Mouse (Mus musculus): ENCODE measurements around the gene Dnajb2. TPM values are rescaled to one million over a fixed set of nuclear protein-coding genes. Genes with fewer than 3 reads are reported as not detected.

The Dnajb2 gene
- polyA plus RNA-seq, 1 experiment from 2014 or later, result 31.3 TPM

DNA sequence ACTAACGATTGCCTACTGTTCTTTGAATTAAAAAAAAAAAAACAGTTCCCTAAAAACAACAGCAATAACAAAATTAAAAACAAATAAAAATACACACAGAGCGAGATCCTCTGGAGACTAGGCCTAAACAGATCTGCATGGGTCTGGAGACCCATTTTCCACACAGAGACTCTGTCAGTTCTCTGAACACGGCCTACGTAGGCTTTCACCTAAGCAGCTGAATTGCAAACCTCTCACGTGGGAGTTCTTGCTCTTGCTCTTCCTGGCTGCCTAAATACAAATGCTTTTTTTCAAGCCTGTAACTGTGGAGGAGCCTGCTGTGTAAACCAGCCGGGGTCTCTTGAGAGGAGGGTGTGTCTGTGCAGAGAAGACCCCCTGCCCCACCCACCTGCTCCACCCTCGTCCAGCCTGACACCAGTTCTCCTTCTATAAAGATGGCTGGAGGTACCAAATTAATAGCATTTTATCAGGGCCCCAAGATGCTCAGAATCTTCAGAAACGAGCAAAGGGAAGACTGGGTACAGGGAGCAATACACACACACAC lies 53.8 kb downstream of the Dnajb2 start:
- WGBS, result 51% methylated on average over 8 of the region's 8 CpGs

DNA sequence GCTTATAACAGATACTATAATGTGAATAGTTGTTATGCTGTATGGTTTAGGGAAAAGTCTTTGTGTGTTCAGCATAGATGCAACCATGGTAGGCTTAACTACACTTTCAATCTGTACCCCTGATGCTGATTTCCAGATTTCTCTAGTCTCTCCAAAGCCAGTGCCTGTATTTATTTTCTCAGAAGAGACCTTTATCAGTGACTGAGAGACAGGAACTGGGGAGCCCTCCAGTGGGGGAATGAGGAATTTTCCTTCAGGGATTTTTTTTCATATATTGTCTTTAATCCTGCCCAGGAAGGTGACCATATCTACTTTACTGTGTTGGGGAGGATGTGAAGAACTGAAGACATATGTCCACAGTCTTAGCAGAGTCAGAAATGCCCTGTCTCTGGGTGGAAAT lies 54.4 kb downstream of the Dnajb2 start:
- ATAC-seq (replicated peaks; ENCODE audit: low FRiP score, low read depth) (no peak), DNase-seq (ENCODE audit: low spot score) (peak; percentile 50)

More for the DNA sequence above, 53.8 kb downstream of the Dnajb2 start:
- Histone ChIP-seq H3K27ac (no peak overlapping the region), H3K9ac (ENCODE audit: low read depth, low read length) (no peak overlapping the region), H3K27me3 (ENCODE audit: insufficient read depth, low read length) (no peaks in the 10 kb centered on the region), H3K4me2 (ENCODE audit: low read length) (no peak overlapping the region), H3K36me3 (ENCODE audit: insufficient read depth, low read length) (no peaks in the 10 kb centered on the region), H3K4me1 (replicated peaks; ENCODE audit: insufficient read depth, low read length) (0 out of 2 replicates have a peak, but pooled peaks cover 4% of the 10 kb centered on the region), H3K9me3 (replicated peaks; ENCODE audit: low read length) (no peaks in the 10 kb centered on the region), H3K4me3 (replicated peaks; ENCODE audit: low read depth, low read length) (no peak overlapping the region)
- ATAC-seq (replicated peaks; ENCODE audit: low FRiP score, low read depth) (no peak), DNase-seq (ENCODE audit: low spot score) (no peak)
- TF ChIP-seq CTCF (IDR thresholded peaks at IDR 0.05; ENCODE audit: low read depth), result no peak

DNA sequence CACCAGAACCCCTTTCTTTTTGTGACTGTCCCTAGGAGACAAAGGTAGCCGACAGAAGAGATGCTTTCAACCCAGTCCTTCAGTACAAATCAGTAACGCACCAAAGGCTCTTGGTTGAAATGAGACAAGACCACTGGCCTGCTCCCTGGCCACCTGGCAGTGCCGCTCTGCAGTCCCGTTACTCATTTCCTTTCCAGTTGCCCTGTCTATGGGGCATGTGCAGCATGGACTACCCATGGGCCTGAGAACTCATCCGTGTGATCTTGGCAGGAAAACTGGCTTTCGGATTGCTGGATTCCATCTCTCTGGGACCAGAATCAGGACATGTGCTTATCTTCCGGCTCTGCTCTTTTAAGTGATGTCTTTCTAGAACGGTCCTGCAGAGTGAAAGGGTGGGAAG lies 55.1 kb downstream of the Dnajb2 start:
- WGBS, result 83% methylated on average over 8 of the region's 8 CpGs
- Histone ChIP-seq H3K9me3 (replicated peaks; ENCODE audit: low read length) (no peaks in the 10 kb centered on the region), H3K27ac (no peak overlapping the region), H3K36me3 (ENCODE audit: insufficient read depth, low read length) (no peaks in the 10 kb centered on the region), H3K4me1 (replicated peaks; ENCODE audit: insufficient read depth, low read length) (0 out of 2 replicates have a peak, but pooled peaks cover 4% of the 10 kb centered on the region), H3K9ac (ENCODE audit: low read depth, low read length) (no peak overlapping the region), H3K27me3 (ENCODE audit: insufficient read depth, low read length) (no peaks in the 10 kb centered on the region), H3K4me3 (replicated peaks; ENCODE audit: low read depth, low read length) (no peak overlapping the region), H3K4me2 (ENCODE audit: low read length) (no peak overlapping the region)
- TF ChIP-seq CTCF (IDR thresholded peaks at IDR 0.05; ENCODE audit: low read depth), result no peak
- ATAC-seq (replicated peaks; ENCODE audit: low FRiP score, low read depth), result no peak
- DNase-seq (ENCODE audit: low spot score), result no peak

More for the DNA sequence above, 54.4 kb downstream of the Dnajb2 start:
- H3K9ac ChIP-seq (ENCODE audit: low read depth, low read length), result no peak overlapping the region
- H3K9me3 ChIP-seq (replicated peaks; ENCODE audit: low read length), result no peaks in the 10 kb centered on the region
- H3K36me3 ChIP-seq (ENCODE audit: insufficient read depth, low read length), result no peaks in the 10 kb centered on the region
- 0 out of 2 replicates have a peak, but pooled peaks cover 4% of the 10 kb centered on the region for H3K4me1 ChIP-seq (replicated peaks; ENCODE audit: insufficient read depth, low read length)
- H3K4me2 ChIP-seq (ENCODE audit: low read length), result no peak overlapping the region
- peak; percentile 60 for TF ChIP-seq CTCF (IDR thresholded peaks at IDR 0.05; ENCODE audit: low read depth)
- H3K27me3 ChIP-seq (ENCODE audit: insufficient read depth, low read length), result no peaks in the 10 kb centered on the region
- no peak overlapping the region for H3K27ac ChIP-seq
- H3K4me3 ChIP-seq (replicated peaks; ENCODE audit: low read depth, low read length), result no peak overlapping the region

DNA sequence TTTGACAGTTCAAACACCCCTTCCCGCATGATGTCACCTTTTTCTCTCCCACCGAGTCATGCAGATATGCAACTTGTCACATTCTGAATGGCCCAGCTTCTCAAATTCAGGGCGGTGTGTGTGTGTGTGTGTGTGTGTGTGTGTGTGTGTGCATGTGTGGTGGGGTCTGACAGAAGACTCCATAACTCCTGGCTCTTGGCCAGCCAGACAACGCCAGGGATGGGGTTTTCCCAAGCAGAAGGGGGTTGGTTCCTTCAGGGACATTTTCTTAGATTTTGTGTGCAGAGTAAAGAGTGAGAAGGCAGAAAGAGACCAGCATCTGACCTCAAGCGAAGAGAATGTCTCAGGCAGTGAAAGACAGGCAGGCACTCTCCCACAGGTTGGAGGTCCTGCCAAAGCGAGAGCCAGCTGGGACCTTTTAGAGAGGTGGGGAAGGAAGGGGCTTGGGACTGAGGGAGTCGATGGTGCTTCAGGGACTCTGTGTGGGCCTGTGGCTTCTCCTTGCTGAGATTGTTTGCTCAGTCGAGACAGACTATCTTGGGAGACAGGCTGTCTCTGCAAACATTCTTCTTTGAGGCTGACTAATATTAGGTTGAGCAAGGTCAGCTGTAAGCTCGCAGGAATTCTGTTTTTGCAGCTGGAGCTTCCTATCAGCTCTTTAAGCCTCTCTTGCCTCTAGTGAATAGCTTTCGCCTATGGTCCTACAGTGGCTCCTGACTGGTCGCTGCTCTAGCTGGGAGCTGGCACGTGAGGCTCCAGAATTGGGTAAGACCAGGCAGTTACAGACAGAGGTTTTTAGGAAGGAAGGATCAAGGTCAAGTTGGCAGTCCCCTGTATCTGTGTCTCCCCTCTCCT lies 56.5 kb downstream of the Dnajb2 start:
- 0 out of 2 replicates have a peak, but pooled peaks have one; percentile 36 for ATAC-seq (replicated peaks; ENCODE audit: low FRiP score, low read depth)
- H3K27me3 ChIP-seq (ENCODE audit: insufficient read depth, low read length), result no peaks in the 10 kb centered on the region
- H3K9ac ChIP-seq (ENCODE audit: low read depth, low read length), result no peak overlapping the region
- 28% methylated on average over 12 of the region's 12 CpGs for WGBS
- no peak for TF ChIP-seq CTCF (IDR thresholded peaks at IDR 0.05; ENCODE audit: low read depth)
- no peaks in the 10 kb centered on the region for H3K9me3 ChIP-seq (replicated peaks; ENCODE audit: low read length)
- H3K27ac ChIP-seq, result peak overlapping the region; percentile 65
- no peak overlapping the region for H3K4me2 ChIP-seq (ENCODE audit: low read length)
- no peaks in the 10 kb centered on the region for H3K36me3 ChIP-seq (ENCODE audit: insufficient read depth, low read length)
- 0 out of 2 replicates have a peak, but pooled peaks cover 4% of the 10 kb centered on the region for H3K4me1 ChIP-seq (replicated peaks; ENCODE audit: insufficient read depth, low read length)
- peak; percentile 76 for DNase-seq (ENCODE audit: low spot score)
- H3K4me3 ChIP-seq (replicated peaks; ENCODE audit: low read depth, low read length), result no peak overlapping the region

DNA sequence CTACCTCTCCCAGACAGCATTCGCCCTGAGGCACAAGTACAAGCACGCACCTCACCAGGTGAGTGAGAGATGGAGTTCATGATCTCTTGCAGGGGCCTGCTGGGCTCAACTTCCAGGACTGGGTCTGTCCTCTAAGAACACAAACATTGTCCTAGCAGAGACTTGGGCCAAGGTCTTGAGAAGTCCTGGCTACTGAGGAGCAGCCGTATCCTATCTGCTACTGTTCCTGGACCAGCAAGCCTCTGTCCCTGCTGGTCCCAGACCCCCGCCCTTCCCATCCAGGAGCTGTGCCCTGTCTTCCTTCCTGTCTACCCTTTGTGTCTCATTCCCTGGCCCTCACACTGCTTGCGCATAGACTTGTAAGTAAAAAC lies 57.1 kb downstream of the Dnajb2 start:
- TF ChIP-seq CTCF (IDR thresholded peaks at IDR 0.05; ENCODE audit: low read depth), result no peak
- Histone ChIP-seq H3K9me3 (replicated peaks; ENCODE audit: low read length) (no peaks in the 10 kb centered on the region), H3K4me2 (ENCODE audit: low read length) (no peak overlapping the region), H3K27ac (peak overlapping the region; percentile 65), H3K36me3 (ENCODE audit: insufficient read depth, low read length) (no peaks in the 10 kb centered on the region), H3K27me3 (ENCODE audit: insufficient read depth, low read length) (no peaks in the 10 kb centered on the region), H3K4me3 (replicated peaks; ENCODE audit: low read depth, low read length) (no peak overlapping the region), H3K4me1 (replicated peaks; ENCODE audit: insufficient read depth, low read length) (0 out of 2 replicates have a peak, but pooled peaks cover 4% of the 10 kb centered on the region), H3K9ac (ENCODE audit: low read depth, low read length) (no peak overlapping the region)
- ATAC-seq (replicated peaks; ENCODE audit: low FRiP score, low read depth) (no peak), DNase-seq (ENCODE audit: low spot score) (peak; percentile 5)
- 77% methylated on average over 5 of the region's 5 CpGs for WGBS

DNA sequence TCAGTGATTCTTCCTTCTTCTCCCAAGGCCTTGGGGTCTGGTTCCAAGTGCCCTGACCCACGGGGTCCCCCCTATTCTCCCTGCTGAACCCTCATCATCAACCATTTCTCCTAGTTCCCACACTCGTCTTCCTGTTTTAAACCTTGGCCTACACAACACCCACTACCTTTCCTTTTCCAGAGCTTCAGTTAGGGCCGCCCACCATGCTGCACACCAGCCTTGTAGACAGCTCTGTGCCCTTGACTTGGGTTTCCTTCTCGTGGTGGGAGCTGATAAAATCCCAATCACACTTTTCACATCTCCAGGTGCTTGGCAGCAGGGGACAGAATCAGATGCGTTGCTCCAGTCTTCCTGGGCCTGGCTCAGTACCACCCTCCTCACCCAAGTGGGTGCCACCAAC lies 58.1 kb downstream of the Dnajb2 start:
- no peaks in the 10 kb centered on the region for H3K9me3 ChIP-seq (replicated peaks; ENCODE audit: low read length)
- H3K9ac ChIP-seq (ENCODE audit: low read depth, low read length), result no peak overlapping the region
- ATAC-seq (replicated peaks; ENCODE audit: low FRiP score, low read depth), result no peak
- no peaks in the 10 kb centered on the region for H3K27me3 ChIP-seq (ENCODE audit: insufficient read depth, low read length)
- no peak overlapping the region for H3K4me3 ChIP-seq (replicated peaks; ENCODE audit: low read depth, low read length)
- 79% methylated on average over 5 of the region's 5 CpGs for WGBS
- H3K27ac ChIP-seq, result no peak overlapping the region
- no peaks in the 10 kb centered on the region for H3K36me3 ChIP-seq (ENCODE audit: insufficient read depth, low read length)
- DNase-seq (ENCODE audit: low spot score), result no peak
- 0 out of 2 replicates have a peak, but pooled peaks cover 4% of the 10 kb centered on the region for H3K4me1 ChIP-seq (replicated peaks; ENCODE audit: insufficient read depth, low read length)
- no peak for TF ChIP-seq CTCF (IDR thresholded peaks at IDR 0.05; ENCODE audit: low read depth)
- H3K4me2 ChIP-seq (ENCODE audit: low read length), result no peak overlapping the region

Small RNA genes within 50 kb of the gene (microRNA-seq; reads per million reads assigned to microRNA genes)
- gene Gm27943, result not detected

Other genes starting within 250 kb of the Dnajb2 start
- 10.5 and 11.0 TPM in 2 replicates for gene Nhej1, start 111.2 kb upstream of the Dnajb2 start, polyA plus RNA-seq (2015; fragmentation: Nextera tagmentation; extraction: Ambion mirVana)
- gene Slc23a3, start 102.5 kb upstream of the Dnajb2 start, polyA plus RNA-seq (2015; fragmentation: Nextera tagmentation; extraction: Ambion mirVana), result 9.8 and 11.3 TPM in 2 replicates
- 47.2 and 52.2 TPM in 2 replicates for gene Cnppd1, start 93.7 kb upstream of the Dnajb2 start, polyA plus RNA-seq (2015; fragmentation: Nextera tagmentation; extraction: Ambion mirVana)
- 47.8 and 52.0 TPM in 2 replicates for gene Retreg2, start 93.6 kb upstream of the Dnajb2 start, polyA plus RNA-seq (2015; fragmentation: Nextera tagmentation; extraction: Ambion mirVana)
- 43.2 and 47.7 TPM in 2 replicates for gene Zfand2b, start 67.8 kb upstream of the Dnajb2 start, polyA plus RNA-seq (2015; fragmentation: Nextera tagmentation; extraction: Ambion mirVana)
- gene Abcb6, start 56.0 kb upstream of the Dnajb2 start, polyA plus RNA-seq (2015; fragmentation: Nextera tagmentation; extraction: Ambion mirVana), result 34.4 and 36.8 TPM in 2 replicates
- 19.7 TPM in 2 replicates for gene Ankzf1, start 44.3 kb upstream of the Dnajb2 start, polyA plus RNA-seq (2015; fragmentation: Nextera tagmentation; extraction: Ambion mirVana)
- gene Atg9a, start 44.2 kb upstream of the Dnajb2 start, polyA plus RNA-seq (2015; fragmentation: Nextera tagmentation; extraction: Ambion mirVana), result 25.8 and 27.3 TPM in 2 replicates
- gene Glb1l, start 25.6 kb upstream of the Dnajb2 start, polyA plus RNA-seq (2015; fragmentation: Nextera tagmentation; extraction: Ambion mirVana), result 47.4 and 47.6 TPM in 2 replicates
- gene Stk16, start 25.6 kb upstream of the Dnajb2 start, polyA plus RNA-seq (2015; fragmentation: Nextera tagmentation; extraction: Ambion mirVana), result 114 and 122 TPM in 2 replicates
- gene Tuba4a, start 16.5 kb upstream of the Dnajb2 start, polyA plus RNA-seq (2015; fragmentation: Nextera tagmentation; extraction: Ambion mirVana), result 171 and 200 TPM in 2 replicates
- gene A630095N17Rik, start 4.3 kb upstream of the Dnajb2 start, polyA plus RNA-seq (2015; fragmentation: Nextera tagmentation; extraction: Ambion mirVana), result 0.18 TPM in 1 of 2 replicates, not detected in the other
- 0.08 and 0.13 TPM in 2 replicates for gene Ptprn, start 28.1 kb downstream of the Dnajb2 start, polyA plus RNA-seq (2015; fragmentation: Nextera tagmentation; extraction: Ambion mirVana)
- gene Resp18, start 42.0 kb downstream of the Dnajb2 start, polyA plus RNA-seq (2015; fragmentation: Nextera tagmentation; extraction: Ambion mirVana), result not detected in 2 replicates
- 128 and 137 TPM in 2 replicates for gene Dnpep, start 81.6 kb downstream of the Dnajb2 start, polyA plus RNA-seq (2015; fragmentation: Nextera tagmentation; extraction: Ambion mirVana)
- gene Des, start 123.9 kb downstream of the Dnajb2 start, polyA plus RNA-seq (2015; fragmentation: Nextera tagmentation; extraction: Ambion mirVana), result 18.6 and 19.1 TPM in 2 replicates
- 40.1 and 44.3 TPM in 2 replicates for gene Speg, start 138.9 kb downstream of the Dnajb2 start, polyA plus RNA-seq (2015; fragmentation: Nextera tagmentation; extraction: Ambion mirVana)
- gene Gmppa, start 199.5 kb downstream of the Dnajb2 start, polyA plus RNA-seq (2015; fragmentation: Nextera tagmentation; extraction: Ambion mirVana), result 69.5 and 72.5 TPM in 2 replicates
- 0.40 and 0.45 TPM in 2 replicates for gene Asic4, start 214.0 kb downstream of the Dnajb2 start, polyA plus RNA-seq (2015; fragmentation: Nextera tagmentation; extraction: Ambion mirVana)
- 37.1 and 38.3 TPM in 2 replicates for gene Chpf, start 242.9 kb downstream of the Dnajb2 start, polyA plus RNA-seq (2015; fragmentation: Nextera tagmentation; extraction: Ambion mirVana)
- gene Tmem198, start 243.1 kb downstream of the Dnajb2 start, polyA plus RNA-seq (2015; fragmentation: Nextera tagmentation; extraction: Ambion mirVana), result 0.61 and 1.3 TPM in 2 replicates